Mouse (Mus musculus): ENCODE results near the gene Arhgef38.

DNA sequence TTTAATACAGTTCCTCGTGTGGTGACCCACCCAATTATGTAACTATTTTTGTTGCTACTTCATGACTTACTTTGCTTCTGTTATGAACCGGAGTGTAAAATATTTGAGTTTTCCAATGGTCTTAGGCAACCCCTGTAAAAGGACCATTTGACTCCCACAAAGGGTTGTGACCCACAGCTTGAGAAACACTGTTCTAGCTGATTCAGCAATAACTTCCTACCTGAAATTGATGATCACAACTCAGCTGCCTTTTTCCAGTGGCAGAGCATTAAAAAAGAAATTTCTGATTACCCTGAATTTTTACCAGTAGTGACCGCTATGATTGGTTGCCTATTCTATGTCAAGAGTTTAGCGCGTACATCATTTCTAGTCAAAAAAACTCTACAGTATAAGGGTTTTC lies 103.4 kb downstream of the Arhgef38 start:
- TF ChIP-seq TAL1 (IDR thresholded peaks at IDR 0.05; ENCODE audit: low read length) (no peak), GATA1 (IDR thresholded peaks at IDR 0.05; ENCODE audit: low read length) (no peak)

All from erythroblast, embryonic 14.5 days (primary cell).